Mouse (Mus musculus) midbrain, postnatal 0 days (tissue): Measurements from ENCODE around the gene Aamdc. TPM values are rescaled to one million over a fixed set of nuclear protein-coding genes. Genes with fewer than 3 reads are reported as not detected.

Source experiments
- ATAC-seq: fragments of 200-750 bp; cut with Nextera tagmentation; 2 replicates; pipeline ENCODE4 v1.8.0; 2017; ENCODE audit warnings: moderate number of reproducible peaks, mild to moderate bottlenecking, moderate TSS enrichment, moderate library complexity; ENCODE audit not compliant: low FRiP score
- DNase-seq: peaks from one replicate; pipeline ENCODE4 v3.0.0-alpha.2; 2015; ENCODE audit warnings: low spot score
- H3K27ac ChIP-seq: fragments of 300-500 bp; sonication (generic); 2 replicates; pipeline ENCODE4 v1.5.1; 2014; ENCODE audit warnings: low read depth, mild to moderate bottlenecking, low read length, mixed read lengths
- H3K27me3 ChIP-seq: fragments of 300-500 bp; sonication (generic); 2 replicates; pipeline ENCODE4 v1.6.1; 2014; ENCODE audit warnings: low read length, control low read depth, mixed read lengths; ENCODE audit not compliant: insufficient read depth
- H3K36me3 ChIP-seq: fragments of 300-500 bp; sonication (generic); 2 replicates; pipeline ENCODE4 v1.6.1; 2014; ENCODE audit warnings: low read length, control low read depth, mixed read lengths; ENCODE audit not compliant: insufficient read depth
- H3K4me1 ChIP-seq: fragments of 300-500 bp; sonication (generic); 2 replicates; pipeline ENCODE4 v1.6.1; 2014; ENCODE audit warnings: mild to moderate bottlenecking, control low read depth, antibody characterized with exemption, low read length, mixed read lengths; ENCODE audit not compliant: insufficient read depth
- H3K4me2 ChIP-seq: fragments of 300-500 bp; sonication (generic); 2 replicates; pipeline ENCODE4 v1.6.1; 2014; ENCODE audit warnings: low read depth, mild to moderate bottlenecking, low read length, mixed read lengths; ENCODE audit not compliant: poor library complexity, severe bottlenecking
- H3K4me3 ChIP-seq: fragments of 300-500 bp; sonication (generic); 2 replicates; pipeline ENCODE4 v1.5.1; 2014; ENCODE audit warnings: low read depth, mild to moderate bottlenecking, low read length, moderate library complexity
- H3K9ac ChIP-seq: fragments of 300-500 bp; sonication (generic); replicated peaks from 2 replicates; pipeline ENCODE4 v1.6.1; 2014; ENCODE audit warnings: mild to moderate bottlenecking, low read length, moderate library complexity, mixed read lengths; ENCODE audit not compliant: poor library complexity, severe bottlenecking
- H3K9me3 ChIP-seq: fragments of 300-500 bp; sonication (generic); 2 replicates; pipeline ENCODE4 v1.6.1; 2016; ENCODE audit warnings: low read length, control low read depth
- CTCF ChIP-seq: IDR thresholded peaks from 2 replicates; pipeline ENCODE4 v1.5.1; 2016; ENCODE audit warnings: antibody characterized with exemption, mild to moderate bottlenecking
- whole genome bisulfite sequencing: fragments of 180-500 bp; shearing (Covaris S2); extraction: QIAGEN DNeasy Blood & Tissue Kit; methylation state at CpG from one replicate; pipeline ENCODE4 v1.1.7; 2014; 5-methylcytosine and 5-hydroxymethylcytosine counted together
- polyA plus RNA-seq: library from polyadenylated mRNA; unstranded; fragments of >200 nt; fragmentation: Nextera tagmentation; extraction: Ambion mirVana; gene quantifications from 2 replicates; pipeline ENCODE4 v1.2.1, GENCODE M21; 2015
- total RNA-seq: library from RNA; depleted of rRNA; stranded (reverse); fragments of >200 nt; gene quantifications from 2 replicates; pipeline ENCODE4 v1.2.3, GENCODE M21; 2014; rRNA removed

Aamdc gene
- total and polyA plus RNA-seq, 2 experiments from 2014 or later: 19.4 to 53.2 TPM

DNA sequence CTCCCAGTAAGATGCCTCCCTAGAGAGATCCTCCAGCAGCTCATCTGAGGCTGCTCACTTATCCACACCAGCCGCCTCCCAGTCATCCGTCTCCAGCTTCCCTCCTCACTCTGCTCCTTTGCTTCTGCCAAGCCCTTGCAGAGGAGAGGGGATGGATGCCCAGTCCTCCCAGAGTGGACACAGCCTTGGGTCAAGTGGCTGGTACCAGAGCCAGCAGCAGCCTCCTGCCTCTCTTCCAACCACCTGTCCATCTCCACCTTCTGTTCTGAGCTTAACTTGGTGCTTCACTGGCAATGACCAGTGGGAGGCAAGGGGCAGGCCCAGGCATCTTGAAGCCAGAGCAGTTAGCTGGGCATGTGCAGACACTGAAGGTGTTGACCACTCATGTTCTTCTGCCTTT, 32.8 kb downstream of the Aamdc start:
- peaks cover 23% of the 10 kb centered on the region for H3K36me3 ChIP-seq
- H3K4me1 ChIP-seq: no peaks in the 10 kb centered on the region
- no peak overlapping the region for H3K4me2 ChIP-seq
- DNase-seq (no peak), ATAC-seq (no peak)
- no peaks in the 10 kb centered on the region for H3K9me3 ChIP-seq
- no peak overlapping the region for H3K27ac ChIP-seq
- no peak overlapping the region for H3K9ac ChIP-seq
- H3K27me3 ChIP-seq: no peaks in the 10 kb centered on the region
- no peak overlapping the region for H3K4me3 ChIP-seq
- WGBS: 83% methylated on average over 2 of the region's 2 CpGs
- TF ChIP-seq CTCF: no peak

DNA sequence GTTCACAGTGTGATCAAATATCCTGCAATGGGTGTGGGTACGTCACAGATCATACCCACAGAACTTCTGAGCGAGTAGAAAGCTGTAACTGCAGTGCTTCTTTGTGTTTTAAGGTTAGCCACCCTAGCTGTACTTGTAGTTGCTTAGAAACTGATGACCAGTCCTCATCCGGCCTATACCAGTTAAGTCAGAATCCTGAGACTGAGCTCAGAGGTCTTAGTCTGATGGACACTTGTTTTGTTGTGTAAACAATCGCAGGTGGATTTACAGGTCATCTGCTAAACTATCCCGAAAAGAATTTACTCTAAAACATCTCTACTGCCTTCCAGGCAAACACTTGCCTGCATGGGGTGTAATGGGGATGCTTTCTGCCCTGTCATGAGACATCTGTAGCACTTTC, 42.7 kb downstream of the Aamdc start:
- no peak for TF ChIP-seq CTCF
- WGBS: 96% methylated on average over 5 of the region's 5 CpGs
- H3K27ac ChIP-seq: no peak overlapping the region
- H3K36me3 ChIP-seq: peaks cover 45% of the 10 kb centered on the region
- H3K4me3 ChIP-seq: no peak overlapping the region
- ATAC-seq (no peak), DNase-seq (no peak)
- no peak overlapping the region for H3K9ac ChIP-seq
- no peaks in the 10 kb centered on the region for H3K9me3 ChIP-seq
- H3K4me2 ChIP-seq: no peak overlapping the region
- no peaks in the 10 kb centered on the region for H3K4me1 ChIP-seq
- no peaks in the 10 kb centered on the region for H3K27me3 ChIP-seq

DNA sequence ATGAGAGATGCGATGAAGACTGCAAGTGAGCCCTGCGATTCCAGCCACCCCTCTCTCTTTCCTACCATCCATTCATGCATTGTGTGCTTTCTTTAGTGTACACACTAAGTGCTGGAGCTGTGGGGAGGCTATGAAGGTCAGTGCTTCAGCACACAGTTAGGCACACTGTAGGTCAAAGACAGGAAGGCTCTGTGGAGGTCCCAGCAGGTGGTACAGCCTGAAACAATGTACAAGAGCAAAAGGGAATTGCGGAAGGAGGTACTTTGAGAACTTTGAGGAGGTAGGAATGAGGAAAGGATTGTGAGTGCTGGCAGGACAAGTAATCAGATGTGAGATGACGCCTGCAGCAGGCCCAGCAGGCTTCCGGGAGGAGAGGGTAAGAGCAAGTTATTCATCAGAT, 43.8 kb downstream of the Aamdc start:
- Histone ChIP-seq H3K27me3 (no peaks in the 10 kb centered on the region), H3K4me2 (no peak overlapping the region), H3K4me1 (no peaks in the 10 kb centered on the region), H3K36me3 (peaks cover 43% of the 10 kb centered on the region), H3K9me3 (no peaks in the 10 kb centered on the region), H3K27ac (no peak overlapping the region), H3K4me3 (no peak overlapping the region), H3K9ac (no peak overlapping the region)
- no peak for TF ChIP-seq CTCF
- ATAC-seq (no peak), DNase-seq (no peak)
- 84% methylated on average over 5 of the region's 5 CpGs for WGBS

DNA sequence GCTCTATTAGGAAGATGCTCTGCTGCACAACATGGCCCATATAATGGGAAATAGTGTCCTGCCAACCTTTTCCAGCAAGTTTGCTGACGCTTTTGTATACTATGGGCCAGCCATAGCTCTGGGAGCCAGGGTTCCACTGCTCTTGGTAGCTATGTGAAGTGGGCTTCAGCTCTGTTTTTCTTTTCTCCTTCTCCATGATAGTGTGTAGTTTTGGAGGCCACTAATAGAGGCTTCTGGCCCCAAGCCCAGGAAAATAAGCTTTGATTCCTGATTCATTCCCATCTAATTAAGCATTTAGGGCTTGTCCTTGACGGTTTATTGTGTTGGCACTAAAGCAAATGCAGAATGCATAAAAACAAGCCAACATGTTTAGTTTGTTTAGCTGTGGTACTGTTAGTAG, 59.4 kb downstream of the Aamdc start:
- Histone ChIP-seq H3K4me1 (no peaks in the 10 kb centered on the region), H3K27ac (no peak overlapping the region), H3K4me3 (no peak overlapping the region), H3K9ac (no peak overlapping the region), H3K9me3 (no peaks in the 10 kb centered on the region), H3K27me3 (no peaks in the 10 kb centered on the region), H3K4me2 (no peak overlapping the region), H3K36me3 (peaks cover 21% of the 10 kb centered on the region)
- DNase-seq (peak; percentile 29), ATAC-seq (no peak)
- TF ChIP-seq CTCF: no peak
- WGBS: 75% methylated on average over 2 of the region's 2 CpGs

DNA sequence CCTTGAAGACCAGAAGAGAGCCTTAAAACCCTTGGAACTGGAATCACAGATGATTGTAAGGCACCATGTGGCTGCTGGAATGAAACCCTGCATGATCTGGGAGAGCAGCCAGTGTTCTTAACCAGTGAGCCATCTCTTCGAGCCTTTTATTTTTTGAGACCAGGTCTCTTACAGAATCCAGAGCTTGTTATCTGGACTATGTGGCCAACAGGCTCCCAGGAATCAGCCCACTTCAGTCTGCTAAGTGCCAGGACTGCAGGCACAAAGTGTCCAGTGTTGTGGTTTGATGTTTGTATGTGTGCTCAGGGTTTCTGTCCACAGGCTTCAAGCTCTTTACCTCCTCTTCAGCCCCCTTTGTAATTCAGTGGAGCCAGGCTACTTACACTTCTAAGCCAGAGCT, 64.5 kb downstream of the Aamdc start:
- ATAC-seq (no peak), DNase-seq (peak; percentile 2)
- no peaks in the 10 kb centered on the region for H3K9me3 ChIP-seq
- no peak overlapping the region for H3K4me2 ChIP-seq
- no peaks in the 10 kb centered on the region for H3K27me3 ChIP-seq
- no peaks in the 10 kb centered on the region for H3K4me1 ChIP-seq
- H3K4me3 ChIP-seq: no peak overlapping the region
- 48% methylated on average over 1 of the region's 1 CpGs for WGBS
- H3K27ac ChIP-seq: no peak overlapping the region
- peaks cover 40% of the 10 kb centered on the region for H3K36me3 ChIP-seq
- TF ChIP-seq CTCF: no peak
- H3K9ac ChIP-seq: no peak overlapping the region

DNA sequence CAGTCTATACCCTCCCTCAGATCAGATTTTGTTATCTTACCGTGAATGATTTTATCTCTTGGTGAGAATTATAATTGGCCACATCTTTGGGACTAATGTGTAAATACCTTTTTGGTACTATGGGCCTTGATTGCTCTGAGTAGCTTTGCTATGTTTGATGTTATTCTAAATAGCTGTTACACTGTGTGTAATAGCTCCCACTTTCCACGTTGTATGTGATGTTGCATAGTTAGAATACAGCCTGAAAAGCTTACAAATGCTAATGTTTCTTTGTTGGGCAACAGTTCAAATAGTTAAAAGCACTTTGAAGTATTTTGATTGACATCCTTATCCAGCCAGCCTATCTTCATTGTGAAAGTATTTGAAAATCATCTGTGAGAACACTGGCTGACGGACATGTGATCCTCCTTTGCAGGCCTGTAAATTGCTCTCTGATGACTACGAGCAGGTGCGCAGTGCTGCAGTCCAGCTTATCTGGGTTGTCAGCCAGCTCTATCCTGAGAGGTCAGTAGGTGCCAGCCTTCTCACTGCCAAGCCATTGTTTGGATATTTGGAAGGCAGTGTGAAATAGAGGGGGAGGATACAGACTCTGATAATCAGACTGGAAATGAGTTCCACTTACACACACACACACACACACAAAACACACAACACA, 78.6 kb downstream of the Aamdc start:
- Histone ChIP-seq H3K4me2 (no peak overlapping the region), H3K9ac (no peak overlapping the region), H3K9me3 (no peaks in the 10 kb centered on the region), H3K27me3 (no peaks in the 10 kb centered on the region), H3K4me3 (no peak overlapping the region), H3K4me1 (no peaks in the 10 kb centered on the region), H3K36me3 (0 out of 2 replicates have a peak, but pooled peaks cover 3% of the 10 kb centered on the region), H3K27ac (no peak overlapping the region)
- no peak for TF ChIP-seq CTCF
- ATAC-seq: no peak; the same call in 1 of the 2 replicates
- 60% methylated on average over 5 of the region's 5 CpGs for WGBS
- peak; percentile 33 for DNase-seq

Other genes starting within 250 kb of the Aamdc start
- gene Usp35, start 247.5 kb downstream of the Aamdc start, total RNA-seq: 13.4 and 14.3 TPM in 2 replicates
- 2.7 and 2.9 TPM in 2 replicates for gene Usp35, start 247.5 kb downstream of the Aamdc start, polyA plus RNA-seq
- gene Kctd21, start 247.2 kb downstream of the Aamdc start, total RNA-seq: 4.0 and 6.1 TPM in 2 replicates
- 3.1 TPM in 2 replicates for gene Kctd21, start 247.2 kb downstream of the Aamdc start, polyA plus RNA-seq
- 6.4 and 7.3 TPM in 2 replicates for gene Alg8, start 207.9 kb downstream of the Aamdc start, total RNA-seq
- gene Alg8, start 207.9 kb downstream of the Aamdc start, polyA plus RNA-seq: 9.0 and 9.1 TPM in 2 replicates
- 408 and 463 TPM in 2 replicates for gene Ndufc2, start 179.5 kb downstream of the Aamdc start, total RNA-seq
- 608 and 638 TPM in 2 replicates for gene Ndufc2, start 179.5 kb downstream of the Aamdc start, polyA plus RNA-seq
- 0.85 and 1.7 TPM in 2 replicates for gene Thrsp, start 161.8 kb downstream of the Aamdc start, total RNA-seq
- gene Thrsp, start 161.8 kb downstream of the Aamdc start, polyA plus RNA-seq: 1.3 and 1.6 TPM in 2 replicates
- gene Kctd14, start 128.2 kb downstream of the Aamdc start, total RNA-seq: 0.14 and 0.16 TPM in 2 replicates
- gene Kctd14, start 128.2 kb downstream of the Aamdc start, polyA plus RNA-seq: 1.0 and 1.3 TPM in 2 replicates
- gene Ints4, start 98.5 kb downstream of the Aamdc start, total RNA-seq: 31.2 and 32.8 TPM in 2 replicates
- 23.0 and 23.3 TPM in 2 replicates for gene Ints4, start 98.5 kb downstream of the Aamdc start, polyA plus RNA-seq
- gene Rsf1, start 392 bp upstream of the Aamdc start, total RNA-seq: 19.8 and 25.9 TPM in 2 replicates
- gene Rsf1, start 392 bp upstream of the Aamdc start, polyA plus RNA-seq: 22.0 and 27.4 TPM in 2 replicates
- gene Clns1a, start 117.1 kb upstream of the Aamdc start, total RNA-seq: 90.2 and 101 TPM in 2 replicates
- gene Clns1a, start 117.1 kb upstream of the Aamdc start, polyA plus RNA-seq: 157 and 162 TPM in 2 replicates
- 13.5 and 13.7 TPM in 2 replicates for gene Aqp11, start 158.8 kb upstream of the Aamdc start, total RNA-seq
- gene Aqp11, start 158.8 kb upstream of the Aamdc start, polyA plus RNA-seq: 24.0 and 25.4 TPM in 2 replicates
- 162 and 193 TPM in 2 replicates for gene Pak1, start 209.0 kb upstream of the Aamdc start, total RNA-seq
- 131 TPM in 2 replicates for gene Pak1, start 209.0 kb upstream of the Aamdc start, polyA plus RNA-seq